Mouse (Mus musculus) liver, embryonic 14.5 days (tissue): ENCODE data around the gene Appbp2. TPM values are rescaled to one million over a fixed set of nuclear protein-coding genes. Genes with fewer than 3 reads are reported as not detected.

ENCODE experiments used
- ATAC-seq: fragments of 200-750 bp; cut with Nextera tagmentation; 2 replicates; pipeline ENCODE4 v1.8.0; 2017; ENCODE audit warnings: moderate number of reproducible peaks, mild to moderate bottlenecking, moderate library complexity; ENCODE audit not compliant: insufficient read depth
- DNase-seq, 3 experiments: peaks; one replicate each; pipeline ENCODE4 v3.0.0-alpha.2; 2012 to 2013; ENCODE audit warnings: low read depth in 3 of 3, low spot score in 3 of 3
- H3K27ac ChIP-seq: fragments of 300-500 bp; sonication (generic); 2 replicates; pipeline ENCODE4 v1.5.1; 2014; ENCODE audit warnings: moderate library complexity, mild to moderate bottlenecking, control low read depth, inconsistent platforms
- H3K27me3 ChIP-seq: fragments of 300-500 bp; sonication (generic); 2 replicates; pipeline ENCODE4 v1.6.1; 2014; ENCODE audit warnings: mild to moderate bottlenecking, low read length, moderate library complexity; ENCODE audit not compliant: control insufficient read depth, insufficient read depth
- H3K36me3 ChIP-seq: fragments of 300-500 bp; sonication (generic); replicated peaks from 2 replicates; pipeline ENCODE4 v1.6.1; 2014; ENCODE audit warnings: low read depth; ENCODE audit not compliant: control insufficient read depth, insufficient read depth
- H3K4me1 ChIP-seq, 2 experiments: fragments of 200-500 bp in 1 of 2; fragments of 300-500 bp in 1 of 2; sonication (generic) in 1 of 2; replicated peaks; 2 replicates each; pipeline ENCODE4 v1.6.1; 2012 to 2014; ENCODE audit warnings: antibody characterized with exemption in 1 of 2, inconsistent platforms in 1 of 2, low read length in 1 of 2; ENCODE audit not compliant: control insufficient read depth in 2 of 2, insufficient read depth in 2 of 2
- H3K4me2 ChIP-seq: fragments of 300-500 bp; sonication (generic); 2 replicates; pipeline ENCODE4 v1.6.1; 2014; ENCODE audit warnings: low read depth, mild to moderate bottlenecking, control low read depth, moderate library complexity
- H3K4me3 ChIP-seq, 2 experiments: fragments of 200-500 bp in 1 of 2; fragments of 300-500 bp in 1 of 2; sonication (generic) in 1 of 2; 2 replicates each; pipeline ENCODE4 v1.5.1; 2012 to 2014; ENCODE audit warnings: low read depth in 2 of 2, low read length in 2 of 2, mild to moderate bottlenecking in 2 of 2, control low read depth in 1 of 2, inconsistent platforms in 1 of 2, moderate library complexity in 1 of 2; ENCODE audit not compliant: insufficient read depth in 1 of 2
- H3K9ac ChIP-seq: fragments of 300-500 bp; sonication (generic); replicated peaks from 2 replicates; pipeline ENCODE4 v1.6.1; 2014; ENCODE audit warnings: mild to moderate bottlenecking, control low read depth, moderate library complexity
- H3K9me3 ChIP-seq: fragments of 300-500 bp; sonication (generic); 2 replicates; pipeline ENCODE4 v1.6.1; 2016; ENCODE audit warnings: low read length, mixed read lengths; ENCODE audit not compliant: control insufficient read depth
- CTCF ChIP-seq: IDR thresholded peaks from 2 replicates; pipeline ENCODE4 v1.5.1; 2016; ENCODE audit warnings: antibody characterized with exemption, low read depth, control low read depth
- EP300 ChIP-seq: IDR thresholded peaks from 2 replicates; pipeline ENCODE4 v1.6.1; 2016; ENCODE audit warnings: antibody characterized with exemption, low read depth
- WGBS: fragments of 180-500 bp; shearing (Covaris S2); extraction: QIAGEN DNeasy Blood & Tissue Kit; methylation state at CpG from one replicate; pipeline ENCODE4 v1.1.7; 2014; ENCODE audit not compliant: insufficient replicate concordance; 5-methylcytosine and 5-hydroxymethylcytosine counted together
- polyA plus RNA-seq, 2 experiments: library from polyadenylated mRNA; depleted of rRNA in 1 of 2; stranded (reverse) in 1 of 2; unstranded in 1 of 2; fragments of >200 nt; fragmentation: Nextera tagmentation in 1 of 2; extraction: Ambion mirVana in 1 of 2; gene quantifications; 2 replicates each; pipeline versions ENCODE4 v1.2.1 to v1.2.3; 2012 to 2014

Gene Appbp2
- polyA plus RNA-seq, 2 experiments = 7.3 to 12.2 TPM

DNA sequence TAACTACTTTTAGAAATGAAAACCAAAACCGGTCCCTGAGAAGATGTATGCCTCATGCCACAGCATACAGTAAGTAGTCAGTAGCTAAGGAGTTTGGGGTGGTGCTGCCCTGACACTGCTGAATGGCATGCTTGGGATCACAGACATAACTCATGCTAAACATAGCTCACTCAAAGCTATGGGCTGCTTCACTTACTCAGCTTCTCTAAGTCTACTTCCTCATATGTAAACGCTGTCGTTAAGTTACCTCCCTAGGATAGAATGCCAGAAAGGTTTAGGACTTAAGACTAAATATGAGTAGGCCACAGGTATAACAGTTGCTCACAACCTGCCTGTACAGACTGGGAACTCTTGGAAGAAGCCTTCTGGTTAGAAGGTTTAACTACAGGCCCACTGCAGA lies 20.3 kb downstream of the Appbp2 start:
- TF ChIP-seq EP300 = no peak
- TF ChIP-seq CTCF = no peak
- H3K36me3 ChIP-seq = peaks cover 23% of the 10 kb centered on the region

DNA sequence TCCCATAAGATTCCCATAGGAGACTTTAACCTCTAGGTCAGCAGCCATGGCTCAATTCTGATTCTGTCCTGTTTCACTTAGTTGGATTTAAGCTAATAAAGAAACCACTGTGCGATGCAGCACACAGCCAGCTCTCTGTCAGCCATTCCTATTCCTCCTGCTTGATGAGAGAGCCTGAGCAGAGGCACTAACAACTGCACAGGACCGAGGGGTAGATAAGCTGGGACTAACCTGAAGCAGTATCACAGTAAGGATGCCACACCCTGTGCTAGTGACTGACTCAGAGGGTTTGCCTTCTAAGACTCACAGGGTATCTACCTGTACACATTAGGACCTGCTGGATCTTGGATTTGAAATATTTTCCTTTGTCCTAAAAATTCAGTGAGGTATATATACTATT lies 21.7 kb downstream of the Appbp2 start:
- DNase-seq (no peak), ATAC-seq (peak; percentile 35; the same call in 1 of the 2 replicates)
- no peak for TF ChIP-seq CTCF
- TF ChIP-seq EP300 = no peak
- peaks cover 0 to 3% of the 10 kb centered on the region in 2 experiments; a peak in 1 of 4 replicates for H3K4me1 ChIP-seq
- no peaks in the 10 kb centered on the region for H3K27me3 ChIP-seq
- peaks cover 29% of the 10 kb centered on the region for H3K36me3 ChIP-seq
- 43% methylated on average over 2 of the region's 2 CpGs for WGBS
- no peak overlapping the region for H3K9ac ChIP-seq
- no peaks in the 10 kb centered on the region for H3K9me3 ChIP-seq
- no peak overlapping the region for H3K4me2 ChIP-seq
- no peak overlapping the region for H3K4me3 ChIP-seq
- no peak overlapping the region for H3K27ac ChIP-seq

More for the DNA sequence above, 20.3 kb downstream of the Appbp2 start:
- DNase-seq = no peak
- H3K9me3 ChIP-seq = no peaks in the 10 kb centered on the region
- 72% methylated on average over 3 of the region's 3 CpGs for WGBS
- H3K27me3 ChIP-seq = no peaks in the 10 kb centered on the region
- H3K4me2 ChIP-seq = no peak overlapping the region
- no peak overlapping the region for H3K9ac ChIP-seq
- H3K4me3 ChIP-seq = no peak overlapping the region
- H3K4me1 ChIP-seq = peaks cover 0 to 3% of the 10 kb centered on the region in 2 experiments; a peak in 1 of 4 replicates
- ATAC-seq = no peak
- no peak overlapping the region for H3K27ac ChIP-seq

DNA sequence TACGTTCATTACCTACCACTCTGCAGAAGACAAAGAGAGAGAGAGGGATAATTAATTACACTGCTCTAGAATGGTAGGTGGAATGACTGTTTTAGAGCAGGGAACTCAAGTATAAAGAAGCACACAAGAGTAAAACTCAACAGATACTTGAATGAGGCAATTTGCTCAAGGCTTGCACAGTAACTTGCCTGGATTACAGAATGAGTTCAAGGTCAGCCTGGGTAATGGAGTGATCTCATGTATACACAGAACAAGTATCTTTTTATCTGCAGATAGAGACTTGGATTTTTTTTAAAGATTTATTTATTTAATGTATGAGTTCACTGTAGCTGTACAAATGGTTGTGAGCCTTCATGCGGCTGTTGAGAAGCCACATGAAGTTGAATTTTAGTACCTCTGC lies 23.8 kb downstream of the Appbp2 start:
- DNase-seq = no peak
- H3K4me1 ChIP-seq = peaks cover 0 to 3% of the 10 kb centered on the region in 2 experiments; a peak in 1 of 4 replicates
- ATAC-seq = no peak

DNA sequence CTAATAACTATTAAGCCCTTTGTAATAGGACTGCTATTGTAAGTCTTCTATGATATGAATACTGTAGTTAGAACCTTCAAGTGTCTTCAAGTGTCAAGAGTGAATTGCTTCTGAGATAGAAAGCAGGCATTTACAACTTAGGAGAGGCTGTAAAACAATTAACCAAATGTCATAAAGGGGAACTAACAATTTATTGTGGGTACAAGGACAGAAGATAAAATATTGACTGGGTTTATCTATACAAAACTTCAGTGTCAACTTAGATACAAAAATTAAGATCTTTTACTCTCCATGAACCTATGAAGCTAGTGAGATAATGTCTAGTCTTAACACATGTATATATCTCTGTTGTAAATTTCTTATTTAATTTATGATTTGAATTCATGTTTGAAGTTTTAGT lies 28.7 kb downstream of the Appbp2 start:
- peaks cover 10% of the 10 kb centered on the region for H3K36me3 ChIP-seq
- ATAC-seq = no peak

More for the DNA sequence above, 23.8 kb downstream of the Appbp2 start:
- Histone ChIP-seq H3K9ac (no peak overlapping the region), H3K4me3 (no peak overlapping the region), H3K27me3 (no peaks in the 10 kb centered on the region), H3K4me2 (no peak overlapping the region), H3K9me3 (no peaks in the 10 kb centered on the region), H3K36me3 (peaks cover 29% of the 10 kb centered on the region), H3K27ac (no peak overlapping the region)
- WGBS = 84% methylated on average over 2 of the region's 2 CpGs
- no peak for TF ChIP-seq EP300
- no peak for TF ChIP-seq CTCF

DNA sequence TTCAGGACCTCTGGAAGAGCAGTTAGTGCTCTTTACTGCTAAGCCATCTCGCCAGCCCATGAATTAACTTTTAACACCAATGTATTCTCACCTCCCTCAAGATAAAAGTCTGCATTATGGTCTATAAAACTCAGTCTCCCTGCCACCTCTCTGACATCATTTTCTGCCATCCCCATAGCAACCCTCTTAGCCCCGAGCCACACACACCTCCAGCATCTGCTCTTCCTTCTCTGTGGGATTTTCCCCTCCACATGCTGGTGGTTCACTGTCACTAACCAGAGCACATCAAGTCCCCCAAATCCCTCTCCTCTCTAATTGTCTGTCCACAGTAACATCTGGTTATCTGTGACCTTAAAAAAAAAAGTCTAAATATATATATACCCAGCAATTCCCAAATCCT lies 36.0 kb downstream of the Appbp2 start:
- TF ChIP-seq EP300 (no peak), CTCF (no peak)
- no peak overlapping the region for H3K27ac ChIP-seq
- H3K4me2 ChIP-seq = no peak overlapping the region
- H3K27me3 ChIP-seq = no peaks in the 10 kb centered on the region
- 65% methylated on average over 2 of the region's 2 CpGs for WGBS
- H3K4me3 ChIP-seq = no peak overlapping the region
- H3K36me3 ChIP-seq = peaks cover 42% of the 10 kb centered on the region
- ATAC-seq (no peak), DNase-seq (no peak)
- no peaks in the 10 kb centered on the region for H3K4me1 ChIP-seq
- H3K9me3 ChIP-seq = no peaks in the 10 kb centered on the region
- H3K9ac ChIP-seq = no peak overlapping the region

More for the DNA sequence above, 28.7 kb downstream of the Appbp2 start:
- H3K9me3 ChIP-seq = no peaks in the 10 kb centered on the region
- H3K27me3 ChIP-seq = no peaks in the 10 kb centered on the region
- DNase-seq = no peak
- H3K4me1 ChIP-seq = no peaks in the 10 kb centered on the region
- H3K27ac ChIP-seq = no peak overlapping the region
- no peak overlapping the region for H3K9ac ChIP-seq
- H3K4me2 ChIP-seq = no peak overlapping the region
- TF ChIP-seq EP300 (no peak), CTCF (no peak)
- no peak overlapping the region for H3K4me3 ChIP-seq
